Mouse (Mus musculus): ENCODE results near the gene Lrrc73. TPM values are rescaled to one million over a fixed set of nuclear protein-coding genes. Genes with fewer than 3 reads are reported as not detected.

Lrrc73 gene
- polyA plus RNA-seq, 1 experiment from 2014 or later: not detected

- H3K4me1 ChIP-seq (ENCODE audit: insufficient read depth): 0 out of 2 replicates have a peak, but pooled peaks cover 3% of the 10 kb centered on the region
- H3K9me3 ChIP-seq (ENCODE audit: low read length): no peaks in the 10 kb centered on the region
- H3K36me3 ChIP-seq (replicated peaks; ENCODE audit: insufficient read depth, low read length): peaks cover 52% of the 10 kb centered on the region
- H3K4me2 ChIP-seq (ENCODE audit: low read depth, low read length): no peak overlapping the region
- DNase-seq (no peak), ATAC-seq (no peak)
- no peak for TF ChIP-seq CTCF (IDR thresholded peaks at IDR 0.05; ENCODE audit: low read depth)
- no peak for TF ChIP-seq EP300 (IDR thresholded peaks at IDR 0.05; ENCODE audit: low read depth)
- H3K4me3 ChIP-seq (ENCODE audit: low read depth, low read length): no peak overlapping the region
- H3K27ac ChIP-seq (ENCODE audit: low read depth): no peak overlapping the region
- WGBS (ENCODE audit: insufficient replicate concordance): 79% methylated on average over 6 of the region's 6 CpGs
- no peak overlapping the region for H3K9ac ChIP-seq (replicated peaks)
- no peaks in the 10 kb centered on the region for H3K27me3 ChIP-seq (ENCODE audit: insufficient read depth, low read length)
Measured at GRCm38 (mm10) chr17:46266986-46267385, 13.7 kb downstream of the Lrrc73 start.

- 72% methylated on average over 7 of the region's 7 CpGs for WGBS (ENCODE audit: insufficient replicate concordance)
- H3K9ac ChIP-seq (replicated peaks): no peak overlapping the region
- H3K4me1 ChIP-seq (ENCODE audit: insufficient read depth): 0 out of 2 replicates have a peak, but pooled peaks cover 3% of the 10 kb centered on the region
- H3K9me3 ChIP-seq (ENCODE audit: low read length): no peaks in the 10 kb centered on the region
- H3K36me3 ChIP-seq (replicated peaks; ENCODE audit: insufficient read depth, low read length): peaks cover 48% of the 10 kb centered on the region
- no peak overlapping the region for H3K27ac ChIP-seq (ENCODE audit: low read depth)
- H3K4me2 ChIP-seq (ENCODE audit: low read depth, low read length): no peak overlapping the region
- TF ChIP-seq CTCF (IDR thresholded peaks at IDR 0.05; ENCODE audit: low read depth): no peak
- no peak for TF ChIP-seq EP300 (IDR thresholded peaks at IDR 0.05; ENCODE audit: low read depth)
- H3K4me3 ChIP-seq (ENCODE audit: low read depth, low read length): no peak overlapping the region
- no peaks in the 10 kb centered on the region for H3K27me3 ChIP-seq (ENCODE audit: insufficient read depth, low read length)
- DNase-seq (no peak), ATAC-seq (no peak)
Measured at GRCm38 (mm10) chr17:46267511-46267910, 14.2 kb downstream of the Lrrc73 start.

GRCm38 (mm10) chr17:46268026-46268720 is 14.8 kb downstream of the Lrrc73 start:
- Histone ChIP-seq H3K9ac (replicated peaks) (no peak overlapping the region), H3K9me3 (ENCODE audit: low read length) (no peaks in the 10 kb centered on the region), H3K27me3 (ENCODE audit: insufficient read depth, low read length) (no peaks in the 10 kb centered on the region), H3K4me2 (ENCODE audit: low read depth, low read length) (no peak overlapping the region), H3K4me1 (ENCODE audit: insufficient read depth) (0 out of 2 replicates have a peak, but pooled peaks cover 3% of the 10 kb centered on the region), H3K36me3 (replicated peaks; ENCODE audit: insufficient read depth, low read length) (peaks cover 42% of the 10 kb centered on the region), H3K4me3 (ENCODE audit: low read depth, low read length) (no peak overlapping the region), H3K27ac (ENCODE audit: low read depth) (no peak overlapping the region)
- WGBS (ENCODE audit: insufficient replicate concordance): 72% methylated on average over 10 of the region's 10 CpGs
- ATAC-seq (no peak), DNase-seq (no peak)
- TF ChIP-seq CTCF (IDR thresholded peaks at IDR 0.05; ENCODE audit: low read depth) (no peak), EP300 (IDR thresholded peaks at IDR 0.05; ENCODE audit: low read depth) (no peak)

- Histone ChIP-seq H3K4me3 (ENCODE audit: low read depth, low read length) (no peak overlapping the region), H3K4me2 (ENCODE audit: low read depth, low read length) (no peak overlapping the region), H3K36me3 (replicated peaks; ENCODE audit: insufficient read depth, low read length) (peaks cover 30% of the 10 kb centered on the region), H3K9me3 (ENCODE audit: low read length) (no peaks in the 10 kb centered on the region), H3K9ac (replicated peaks) (no peak overlapping the region), H3K27ac (ENCODE audit: low read depth) (no peak overlapping the region), H3K4me1 (ENCODE audit: insufficient read depth) (0 out of 2 replicates have a peak, but pooled peaks cover 3% of the 10 kb centered on the region), H3K27me3 (ENCODE audit: insufficient read depth, low read length) (no peaks in the 10 kb centered on the region)
- DNase-seq (no peak), ATAC-seq (no peak)
- TF ChIP-seq CTCF (IDR thresholded peaks at IDR 0.05; ENCODE audit: low read depth) (no peak), EP300 (IDR thresholded peaks at IDR 0.05; ENCODE audit: low read depth) (no peak)
- WGBS (ENCODE audit: insufficient replicate concordance): 84% methylated on average over 19 of the region's 19 CpGs
Measured at GRCm38 (mm10) chr17:46269771-46270534, 16.6 kb downstream of the Lrrc73 start.

GRCm38 (mm10) chr17:46272058-46272457 is 18.7 kb downstream of the Lrrc73 start:
- no peak overlapping the region for H3K9ac ChIP-seq (replicated peaks)
- ATAC-seq (no peak), DNase-seq (no peak)
- no peaks in the 10 kb centered on the region for H3K4me1 ChIP-seq (ENCODE audit: insufficient read depth)
- peaks cover 27% of the 10 kb centered on the region for H3K36me3 ChIP-seq (replicated peaks; ENCODE audit: insufficient read depth, low read length)
- H3K27me3 ChIP-seq (ENCODE audit: insufficient read depth, low read length): no peaks in the 10 kb centered on the region
- TF ChIP-seq CTCF (IDR thresholded peaks at IDR 0.05; ENCODE audit: low read depth) (no peak), EP300 (IDR thresholded peaks at IDR 0.05; ENCODE audit: low read depth) (no peak)
- H3K9me3 ChIP-seq (ENCODE audit: low read length): no peaks in the 10 kb centered on the region
- no peak overlapping the region for H3K4me3 ChIP-seq (ENCODE audit: low read depth, low read length)
- no peak overlapping the region for H3K27ac ChIP-seq (ENCODE audit: low read depth)
- 89% methylated on average over 2 of the region's 2 CpGs for WGBS (ENCODE audit: insufficient replicate concordance)
- H3K4me2 ChIP-seq (ENCODE audit: low read depth, low read length): no peak overlapping the region

GRCm38 (mm10) chr17:46272675-46273074 is 19.3 kb downstream of the Lrrc73 start:
- WGBS (ENCODE audit: insufficient replicate concordance): 79% methylated on average over 5 of the region's 5 CpGs
- no peak for DNase-seq
- Histone ChIP-seq H3K9ac (replicated peaks) (no peak overlapping the region), H3K36me3 (replicated peaks; ENCODE audit: insufficient read depth, low read length) (peaks cover 34% of the 10 kb centered on the region), H3K4me2 (ENCODE audit: low read depth, low read length) (no peak overlapping the region), H3K27me3 (ENCODE audit: insufficient read depth, low read length) (no peaks in the 10 kb centered on the region), H3K9me3 (ENCODE audit: low read length) (no peaks in the 10 kb centered on the region), H3K4me3 (ENCODE audit: low read depth, low read length) (no peak overlapping the region), H3K4me1 (ENCODE audit: insufficient read depth) (no peaks in the 10 kb centered on the region), H3K27ac (ENCODE audit: low read depth) (no peak overlapping the region)
- TF ChIP-seq EP300 (IDR thresholded peaks at IDR 0.05; ENCODE audit: low read depth): no peak
- no peak for TF ChIP-seq CTCF (IDR thresholded peaks at IDR 0.05; ENCODE audit: low read depth)
- no peak for ATAC-seq
